Mouse (Mus musculus): Measurements from ENCODE around the gene Myh15. TPM values are rescaled to one million over a fixed set of nuclear protein-coding genes. Genes with fewer than 3 reads are reported as not detected.

Gene Myh15
- not detected for polyA plus RNA-seq (2014; fragmentation: Illumina TruSeq; extraction: RNeasy Lipid Tissue Mini Kit (QIAGEN cat#74804); ENCODE audit: low read depth, low replicate concordance)

DNA sequence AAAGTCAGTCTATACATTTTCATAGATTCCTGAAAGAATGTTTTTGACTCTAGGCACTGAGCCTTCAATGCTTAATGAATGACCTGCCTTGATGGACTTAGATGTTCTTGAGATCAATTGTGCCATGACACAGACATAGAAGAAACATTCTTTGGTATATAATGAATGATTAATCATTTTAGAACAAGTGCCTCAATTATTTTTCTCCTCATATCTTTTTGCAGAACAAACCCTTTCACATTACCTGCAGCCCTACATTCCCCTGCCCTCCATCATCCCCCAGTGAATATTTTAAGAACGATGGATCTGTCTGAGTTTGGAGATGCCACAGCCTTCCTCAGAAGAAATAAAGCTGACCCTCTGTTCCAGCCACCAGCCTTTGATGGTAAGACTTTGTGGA is at the start of gene Myh15:
TSS of gene Myh15 (plus strand) at position 301 of the 400 bp plus-strand sequence.

Other genes with a start within 250 kb of the Myh15 start
- gene Retnlb, start 240.6 kb upstream of the Myh15 start, polyA plus RNA-seq (2014; fragmentation: Illumina TruSeq; extraction: RNeasy Lipid Tissue Mini Kit (QIAGEN cat#74804); ENCODE audit: low read depth, low replicate concordance), result 87.3 TPM
- 32.5 TPM for gene Retnla, start 214.9 kb upstream of the Myh15 start, polyA plus RNA-seq (2014; fragmentation: Illumina TruSeq; extraction: RNeasy Lipid Tissue Mini Kit (QIAGEN cat#74804); ENCODE audit: low read depth, low replicate concordance)
- 1.9 TPM for gene Retnlg, start 184.9 kb upstream of the Myh15 start, polyA plus RNA-seq (2014; fragmentation: Illumina TruSeq; extraction: RNeasy Lipid Tissue Mini Kit (QIAGEN cat#74804); ENCODE audit: low read depth, low replicate concordance)
- 25.9 TPM for gene Dzip3, start 63.3 kb upstream of the Myh15 start, polyA plus RNA-seq (2014; fragmentation: Illumina TruSeq; extraction: RNeasy Lipid Tissue Mini Kit (QIAGEN cat#74804); ENCODE audit: low read depth, low replicate concordance)
- 38.0 TPM for gene Cip2a, start 63.3 kb upstream of the Myh15 start, polyA plus RNA-seq (2014; fragmentation: Illumina TruSeq; extraction: RNeasy Lipid Tissue Mini Kit (QIAGEN cat#74804); ENCODE audit: low read depth, low replicate concordance)

Measured in sigmoid colon, adult 10 weeks (tissue).